Mouse (Mus musculus) cortical plate, adult 2 months (tissue): Measurements from ENCODE around the gene Ugt2b34. TPM values are rescaled to one million over a fixed set of nuclear protein-coding genes. Genes with fewer than 3 reads are reported as not detected.

Source experiments
- H3K27ac ChIP-seq: fragments of 200-500 bp; 2 replicates; pipeline ENCODE4 v1.5.1; 2012; ENCODE audit warnings: low read length, control low read depth, inconsistent platforms; ENCODE audit not compliant: insufficient read depth
- H3K4me1 ChIP-seq: fragments of 200-500 bp; 2 replicates; pipeline ENCODE4 v1.6.1; 2011; ENCODE audit warnings: low read length; ENCODE audit not compliant: control insufficient read depth, insufficient read depth
- H3K4me3 ChIP-seq: fragments of 200-500 bp; 2 replicates; pipeline ENCODE4 v1.5.1; 2011; ENCODE audit warnings: mild to moderate bottlenecking, low read length, control low read depth; ENCODE audit not compliant: insufficient read depth
- CTCF ChIP-seq: fragments of 200-500 bp; IDR thresholded peaks from 2 replicates; pipeline ENCODE4 v1.5.1; 2011; ENCODE audit warnings: mild to moderate bottlenecking, control low read depth, low read length; ENCODE audit not compliant: insufficient read depth; ENCODE audit errors: extremely low read depth
- POLR2A ChIP-seq: fragments of 200-500 bp; IDR thresholded peaks from 2 replicates; pipeline ENCODE4 v1.6.1; 2011; ENCODE audit warnings: mild to moderate bottlenecking, low read length, control low read depth; ENCODE audit not compliant: insufficient read depth; ENCODE audit errors: extremely low read depth
- polyA plus RNA-seq: library from polyadenylated mRNA; depleted of rRNA; stranded (reverse); fragments of >200 nt; gene quantifications from 2 replicates; pipeline ENCODE4 v1.2.3, GENCODE M21; 2012; rRNA removed

Gene Ugt2b34
- polyA plus RNA-seq: not detected in 2 replicates

DNA sequence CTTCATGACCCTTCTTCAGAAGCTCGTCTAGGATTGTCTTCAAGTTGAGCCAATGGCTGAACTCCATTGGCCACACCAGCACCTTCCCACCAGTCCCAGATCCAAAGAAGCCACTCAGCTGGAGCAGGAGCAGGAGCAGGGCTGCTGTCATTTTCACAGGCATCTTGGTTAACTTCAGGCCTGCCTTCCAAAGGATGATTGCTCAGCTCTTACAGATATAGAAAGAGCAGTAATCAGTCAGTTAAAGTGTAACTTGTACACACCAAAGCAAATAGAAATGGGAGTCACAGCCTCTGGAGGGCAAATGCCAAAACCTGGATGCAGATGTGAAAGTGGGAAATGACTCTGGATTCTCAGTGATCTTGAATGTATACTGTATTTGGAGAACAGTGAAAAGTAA lies at the start of gene Ugt2b34:
Ugt2b34 (minus strand) TSS at position 180 of the 400 bp plus-strand sequence.
- H3K4me3 ChIP-seq: no peak within 1 kb of the TSS
- TF ChIP-seq POLR2A: no peak
- TF ChIP-seq CTCF: no peak
- no peak within 1 kb of the TSS for H3K27ac ChIP-seq
- H3K4me1 ChIP-seq: no peaks in the 10 kb centered on the region

GRCm38 (mm10) chr5:86942111-86942510 lies 35.4 kb upstream of the Ugt2b34 start:
- no peak overlapping the region for H3K27ac ChIP-seq
- H3K4me3 ChIP-seq: no peak overlapping the region
- H3K4me1 ChIP-seq: no peaks in the 10 kb centered on the region
- TF ChIP-seq CTCF (no peak), POLR2A (no peak)

GRCm38 (mm10) chr5:86926426-86926825 lies 19.7 kb upstream of the Ugt2b34 start, which contains the start of gene Ugt2b1:
TSS of gene Ugt2b1 (minus strand) at chr5:86926530.
- TF ChIP-seq CTCF (no peak), POLR2A (no peak)
- Histone ChIP-seq H3K4me3 (no peak within 1 kb of the TSS), H3K27ac (no peak within 1 kb of the TSS), H3K4me1 (no peaks in the 10 kb centered on the region)

DNA sequence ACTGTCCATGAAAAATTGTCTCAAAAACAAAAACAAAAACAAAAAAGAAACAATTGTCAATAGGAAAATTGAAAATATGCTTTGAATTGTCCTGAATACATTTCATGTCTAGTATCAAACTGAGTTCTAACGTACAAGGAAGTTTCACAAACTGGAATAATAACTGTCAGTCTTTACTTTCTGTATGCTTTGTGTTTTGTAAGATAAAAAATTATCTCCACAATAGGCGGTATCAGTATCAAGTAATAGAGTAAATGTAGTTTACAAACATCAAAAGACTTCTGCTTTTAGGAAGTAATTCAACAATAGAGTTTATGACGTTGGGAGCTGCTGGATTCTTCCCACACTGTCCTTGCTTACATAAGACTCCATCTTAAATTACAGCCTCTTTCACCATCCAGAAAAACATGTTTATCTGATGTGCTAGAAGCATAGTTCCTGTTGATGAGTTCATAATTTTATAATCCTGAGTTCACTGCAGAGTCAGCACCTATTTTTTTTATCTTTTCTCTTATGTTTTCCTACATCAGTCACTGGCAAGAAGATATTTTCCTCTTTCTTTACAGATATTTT lies 14.0 kb upstream of the Ugt2b34 start:
- no peak overlapping the region for H3K27ac ChIP-seq
- H3K4me3 ChIP-seq: no peak overlapping the region
- no peaks in the 10 kb centered on the region for H3K4me1 ChIP-seq
- TF ChIP-seq CTCF: no peak
- no peak for TF ChIP-seq POLR2A

DNA sequence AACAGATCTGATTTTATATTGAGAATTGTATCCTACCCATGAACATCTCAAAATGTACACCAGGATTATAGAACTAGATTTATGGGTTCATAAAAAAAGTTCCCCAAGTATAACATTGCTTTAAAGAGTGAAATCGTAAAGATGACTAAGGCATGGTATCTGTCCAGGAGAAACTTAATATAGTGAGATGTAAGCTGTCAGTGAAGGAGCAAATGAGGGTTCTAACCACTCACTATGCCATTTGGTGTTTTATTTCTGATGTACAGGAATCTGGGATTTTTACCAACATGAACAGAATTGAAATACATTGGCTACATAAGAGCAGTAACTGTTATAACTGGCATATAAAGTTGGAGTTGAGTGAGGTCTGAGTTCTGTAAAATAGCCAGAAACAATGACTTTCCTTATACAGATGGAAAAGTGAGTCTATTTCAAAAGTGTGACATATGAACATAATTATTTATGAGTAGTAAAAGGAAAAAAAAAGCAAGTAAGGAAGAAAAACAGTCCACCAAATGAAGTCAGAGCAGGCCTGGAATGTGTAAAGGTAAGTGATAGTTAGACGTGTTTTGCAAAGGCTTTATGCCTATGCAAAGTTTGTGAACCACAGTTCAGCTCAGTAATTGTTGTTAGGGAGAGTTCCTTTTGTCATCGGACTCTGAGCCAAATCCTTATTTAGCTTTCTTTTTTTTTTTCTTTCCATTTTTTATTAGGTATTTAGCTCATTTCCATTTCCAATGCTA lies 4.8 kb upstream of the Ugt2b34 start:
- TF ChIP-seq CTCF: no peak
- no peak for TF ChIP-seq POLR2A
- Histone ChIP-seq H3K4me1 (no peaks in the 10 kb centered on the region), H3K4me3 (no peak overlapping the region), H3K27ac (no peak overlapping the region)

DNA sequence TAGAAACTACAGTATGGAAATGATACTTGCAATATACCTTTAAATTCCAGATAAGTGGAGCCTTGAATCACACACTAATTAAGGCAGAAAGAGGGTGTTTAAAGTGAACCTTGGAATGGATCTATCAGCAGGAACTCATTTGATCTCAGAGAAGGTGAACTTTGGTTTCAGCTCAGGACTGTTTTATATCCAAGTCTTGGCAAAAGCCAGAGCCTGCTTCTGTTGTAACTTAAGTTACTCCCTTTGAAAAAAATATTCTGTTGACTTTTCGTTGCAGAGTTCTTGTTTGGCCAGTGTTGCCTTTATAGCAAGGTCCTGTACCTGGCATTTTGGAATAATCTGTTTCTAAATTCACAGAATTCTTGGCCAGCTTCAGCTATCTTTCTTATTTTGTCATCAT lies 4.0 kb upstream of the Ugt2b34 start:
- no peak overlapping the region for H3K27ac ChIP-seq
- no peak for TF ChIP-seq CTCF
- no peak for TF ChIP-seq POLR2A
- no peaks in the 10 kb centered on the region for H3K4me1 ChIP-seq
- no peak overlapping the region for H3K4me3 ChIP-seq

- no peak overlapping the region for H3K4me3 ChIP-seq
- TF ChIP-seq POLR2A (no peak), CTCF (no peak)
- H3K4me1 ChIP-seq: no peaks in the 10 kb centered on the region
- no peak overlapping the region for H3K27ac ChIP-seq
Measured at GRCm38 (mm10) chr5:86889933-86890332, 16.8 kb downstream of the Ugt2b34 start.

DNA sequence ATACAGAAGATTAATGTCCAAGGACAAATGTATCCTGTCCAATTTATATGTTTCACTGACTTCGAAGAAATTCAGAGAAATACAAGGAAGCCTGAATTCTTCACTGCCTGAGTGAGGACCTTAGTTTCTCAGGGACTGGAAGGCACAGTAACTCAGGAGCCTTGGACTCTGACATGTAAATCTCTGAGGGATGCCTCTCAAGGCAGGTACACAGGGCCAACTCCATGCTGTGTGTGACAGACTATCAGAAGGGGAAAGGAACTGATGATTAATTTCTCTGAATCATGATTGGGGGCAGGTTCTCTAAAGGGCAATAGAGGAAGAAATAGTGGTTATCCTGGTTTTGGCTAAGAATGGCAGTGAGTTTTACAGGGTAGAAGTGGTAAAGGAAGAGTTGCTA lies 18.3 kb downstream of the Ugt2b34 start:
- H3K4me3 ChIP-seq: no peak overlapping the region
- H3K4me1 ChIP-seq: no peaks in the 10 kb centered on the region
- TF ChIP-seq CTCF: no peak
- TF ChIP-seq POLR2A: no peak
- H3K27ac ChIP-seq: no peak overlapping the region

DNA sequence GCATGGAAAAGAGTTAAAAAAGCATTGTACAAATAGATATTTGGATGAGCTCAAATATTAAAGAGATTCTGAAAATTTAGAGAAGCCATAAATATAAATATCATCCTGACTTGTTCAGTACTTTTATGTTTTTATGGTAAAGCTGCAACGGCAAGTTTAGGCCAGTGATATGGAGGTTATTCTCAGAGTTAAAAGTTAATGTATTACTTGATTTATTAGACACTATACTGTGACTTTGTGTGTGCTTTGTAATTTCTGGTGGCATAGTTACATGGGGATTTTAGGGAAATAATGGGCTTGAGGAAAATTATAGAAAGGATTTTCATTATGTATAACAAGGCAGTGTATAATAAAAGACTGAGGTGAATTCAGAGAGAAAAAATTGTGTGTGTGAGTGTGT lies 19.7 kb downstream of the Ugt2b34 start:
- Histone ChIP-seq H3K27ac (no peak overlapping the region), H3K4me1 (no peaks in the 10 kb centered on the region), H3K4me3 (no peak overlapping the region)
- TF ChIP-seq CTCF (no peak), POLR2A (no peak)

DNA sequence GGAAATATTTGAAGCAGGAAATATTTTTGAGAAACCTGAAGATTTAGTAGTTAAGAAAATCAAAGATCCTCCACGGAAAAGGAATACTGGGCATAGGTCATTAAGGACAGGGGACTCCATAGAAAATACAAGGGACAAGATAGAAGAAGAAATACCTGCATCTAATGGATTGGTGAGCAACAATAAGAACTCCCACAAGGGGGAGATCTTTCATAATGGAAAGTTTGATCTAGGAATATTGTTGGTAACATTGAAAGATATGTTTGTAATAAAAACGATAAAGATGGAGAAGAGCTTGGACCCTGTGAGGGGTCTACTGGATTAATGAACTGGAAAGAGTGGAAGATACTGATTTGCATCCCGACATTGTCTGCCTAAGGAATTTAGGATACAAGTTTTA lies 20.1 kb downstream of the Ugt2b34 start:
- H3K4me3 ChIP-seq: no peak overlapping the region
- no peaks in the 10 kb centered on the region for H3K4me1 ChIP-seq
- no peak overlapping the region for H3K27ac ChIP-seq
- TF ChIP-seq CTCF: no peak
- no peak for TF ChIP-seq POLR2A

- Histone ChIP-seq H3K4me3 (no peak overlapping the region), H3K4me1 (no peaks in the 10 kb centered on the region), H3K27ac (no peak overlapping the region)
- TF ChIP-seq POLR2A: no peak
- no peak for TF ChIP-seq CTCF
Measured at GRCm38 (mm10) chr5:86871877-86872276, 34.9 kb downstream of the Ugt2b34 start.
